In the genomic region with DNA sequence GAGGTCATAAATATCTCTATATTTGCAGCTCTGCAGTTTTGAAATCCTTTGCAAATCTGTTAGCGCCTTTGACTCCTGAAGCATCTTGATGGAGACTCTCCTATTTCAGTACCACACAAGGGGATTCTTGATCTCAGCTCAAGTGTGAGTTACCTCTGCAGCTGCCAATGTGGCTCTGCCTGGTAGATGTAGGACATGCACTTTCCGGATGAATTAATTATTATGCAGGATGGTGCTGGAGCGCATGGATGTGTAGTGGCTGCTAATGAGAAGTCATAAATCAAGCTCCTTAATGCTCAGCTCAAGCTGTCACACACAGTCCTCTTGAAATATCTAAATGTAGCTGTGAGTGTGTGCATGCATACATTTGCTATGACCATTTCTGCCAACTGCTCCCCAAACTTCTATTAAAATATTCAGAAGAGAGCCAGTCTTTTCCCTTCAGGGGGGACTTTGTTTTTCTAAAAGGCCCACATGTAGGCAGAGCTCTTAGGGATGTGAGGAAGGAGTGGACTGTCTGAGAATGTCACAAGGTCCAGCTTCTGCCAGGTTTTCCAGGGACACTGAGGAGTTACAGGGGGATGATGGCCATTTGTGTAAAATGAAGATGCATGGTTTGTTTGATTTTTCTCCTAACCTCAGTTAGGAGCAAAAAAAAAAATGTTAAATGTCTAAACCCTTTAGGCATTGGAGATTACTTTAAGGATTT, we compare ENCODE assay signal across 14 mouse cellular contexts.
DNase-seq lines count a peak whose midpoint lies in the region; ATAC-seq lines count a peak whose summit lies in the region.
"Had no signal": no experiment of that assay in that cellular context is flagged by ENCODE, and none has a peak within 500 bp of the region (broad histone marks: within the 10 kb centered on the region; RNA-seq: fewer than 3 reads in every experiment).

No protein-coding gene starts in this region.

- no peaks in the 10 kb centered on the region for H3K36me3 ChIP-seq in neural tube, embryonic 11.5 days (ENCODE audit: control insufficient read depth, insufficient read depth, low read length)
- H3K36me3 ChIP-seq in hindbrain, embryonic 12.5 days: no peaks in the 10 kb centered on the region
- 0 out of 2 replicates have a peak, but pooled peaks cover 2% of the 10 kb centered on the region for H3K36me3 ChIP-seq in midbrain, embryonic 14.5 days (ENCODE audit: control insufficient read depth, insufficient read depth, low read length)
- no peaks in the 10 kb centered on the region for H3K36me3 ChIP-seq in intestine, embryonic 15.5 days
- H3K36me3 ChIP-seq: limb, embryonic 13.5 days had no signal

- H3K9ac ChIP-seq in neural tube, embryonic 11.5 days (ENCODE audit: low read length): no peak overlapping the region
- no peak overlapping the region for H3K9ac ChIP-seq in hindbrain, embryonic 12.5 days
- H3K9ac ChIP-seq in midbrain, embryonic 14.5 days (replicated peaks; ENCODE audit: low read length): no peak overlapping the region
- no peak overlapping the region for H3K9ac ChIP-seq in intestine, embryonic 15.5 days
- H3K9ac ChIP-seq: limb, embryonic 13.5 days had no signal

- 45% methylated on average over 3 of the region's 3 CpGs for WGBS in neural tube, embryonic 11.5 days
- WGBS in hindbrain, embryonic 12.5 days: 60% methylated on average over 3 of the region's 3 CpGs
- 52% methylated on average over 3 of the region's 3 CpGs for WGBS in midbrain, embryonic 14.5 days
- WGBS in intestine, embryonic 15.5 days: 60% methylated on average over 3 of the region's 3 CpGs

- H3K4me1 ChIP-seq in neural tube, embryonic 11.5 days (ENCODE audit: control insufficient read depth, insufficient read depth, low read length): peaks cover 10% of the 10 kb centered on the region
- peaks cover 27% of the 10 kb centered on the region for H3K4me1 ChIP-seq in hindbrain, embryonic 12.5 days
- peaks cover 40% of the 10 kb centered on the region for H3K4me1 ChIP-seq in midbrain, embryonic 14.5 days (ENCODE audit: control insufficient read depth, insufficient read depth, low read length)
- H3K4me1 ChIP-seq in intestine, embryonic 15.5 days (replicated peaks): no peaks in the 10 kb centered on the region

- ATAC-seq in neural tube, embryonic 11.5 days (ENCODE audit: insufficient read depth, low FRiP score, low TSS enrichment): peak; percentile 95
- ATAC-seq in hindbrain, embryonic 12.5 days (ENCODE audit: low FRiP score): peak; percentile 92
- peak; percentile 72; the same call in 1 of the 2 replicates for ATAC-seq in midbrain, embryonic 14.5 days (ENCODE audit: low FRiP score, low TSS enrichment)
- ATAC-seq in intestine, embryonic 15.5 days: no peak
- ATAC-seq: CD4-positive, CD25-positive, alpha-beta regulatory T cell, adult 4 months; inflammation-experienced regulatory T-cells, adult 6 months had no signal

- H3K4me3 ChIP-seq in neural tube, embryonic 11.5 days (ENCODE audit: low read depth, low read length): no peak overlapping the region
- no peak overlapping the region for H3K4me3 ChIP-seq in hindbrain, embryonic 12.5 days
- H3K4me3 ChIP-seq in midbrain, embryonic 14.5 days (replicated peaks; ENCODE audit: low read depth, low read length): no peak overlapping the region
- H3K4me3 ChIP-seq in intestine, embryonic 15.5 days (replicated peaks): no peak overlapping the region
- H3K4me3 ChIP-seq: limb, embryonic 13.5 days had no signal

- no peaks in the 10 kb centered on the region for H3K9me3 ChIP-seq in neural tube, embryonic 11.5 days (ENCODE audit: control insufficient read depth, low read length)
- no peaks in the 10 kb centered on the region for H3K9me3 ChIP-seq in hindbrain, embryonic 12.5 days (replicated peaks)
- no peaks in the 10 kb centered on the region for H3K9me3 ChIP-seq in midbrain, embryonic 14.5 days (ENCODE audit: control insufficient read depth, low read length)
- H3K9me3 ChIP-seq in intestine, embryonic 15.5 days: no peaks in the 10 kb centered on the region
- H3K9me3 ChIP-seq: limb, embryonic 13.5 days had no signal

- peak; percentile 44 for DNase-seq in neural tube, embryonic 11.5 days (ENCODE audit: low spot score)
- no peak for DNase-seq in neural tube, embryonic 10.5 days (ENCODE audit: extremely low spot score, low spot score)
- peak; percentile 40 for DNase-seq in midbrain, embryonic 14.5 days
- DNase-seq in retina, postnatal 1 day: peak; percentile 66
- no peak for DNase-seq in cerebellum, adult 18-20 months
- DNase-seq in thymus, postnatal 0 days (ENCODE audit: low spot score): no peak
- DNase-seq: gastrocnemius, postnatal 10 days; right cerebral cortex, postnatal 25 days; thymus, postnatal 4 days had no signal

- peak overlapping the region; percentile 39; the same call in 1 of the 2 replicates for H3K27ac ChIP-seq in neural tube, embryonic 11.5 days (ENCODE audit: low read depth, low read length)
- peak overlapping the region; percentile 76 for H3K27ac ChIP-seq in hindbrain, embryonic 12.5 days
- peak overlapping the region; percentile 74 for H3K27ac ChIP-seq in midbrain, embryonic 14.5 days (replicated peaks; ENCODE audit: low read depth, low read length)
- no peak overlapping the region for H3K27ac ChIP-seq in intestine, embryonic 15.5 days
- H3K27ac ChIP-seq: limb, embryonic 13.5 days had no signal

- H3K4me2 ChIP-seq in neural tube, embryonic 11.5 days (ENCODE audit: low read depth): no peak overlapping the region
- H3K4me2 ChIP-seq in hindbrain, embryonic 12.5 days (replicated peaks): no peak overlapping the region
- no peak overlapping the region for H3K4me2 ChIP-seq in midbrain, embryonic 14.5 days (ENCODE audit: low read length)
- no peak overlapping the region for H3K4me2 ChIP-seq in intestine, embryonic 15.5 days (replicated peaks)
- H3K4me2 ChIP-seq: limb, embryonic 13.5 days had no signal

- H3K27me3 ChIP-seq in neural tube, embryonic 11.5 days (ENCODE audit: control insufficient read depth, insufficient read depth, low read length): no peaks in the 10 kb centered on the region
- H3K27me3 ChIP-seq in hindbrain, embryonic 12.5 days: no peaks in the 10 kb centered on the region
- H3K27me3 ChIP-seq in midbrain, embryonic 14.5 days (ENCODE audit: control insufficient read depth, insufficient read depth, low read length): no peaks in the 10 kb centered on the region
- no peaks in the 10 kb centered on the region for H3K27me3 ChIP-seq in intestine, embryonic 15.5 days (replicated peaks)

Comparison
In these comparisons a context has a peak if more than half of its experiments do, and no peak if none do; other contexts are left out.
1. DNase-seq: peak in neural tube, embryonic 11.5 days (single experiment), midbrain, embryonic 14.5 days (single experiment) and retina, postnatal 1 day (single experiment); none in neural tube, embryonic 10.5 days (single experiment), cerebellum, adult 18-20 months (0 of 2) and thymus, postnatal 0 days (single experiment).